10 mouse cellular contexts compared by ENCODE assay signal in the genomic region with DNA sequence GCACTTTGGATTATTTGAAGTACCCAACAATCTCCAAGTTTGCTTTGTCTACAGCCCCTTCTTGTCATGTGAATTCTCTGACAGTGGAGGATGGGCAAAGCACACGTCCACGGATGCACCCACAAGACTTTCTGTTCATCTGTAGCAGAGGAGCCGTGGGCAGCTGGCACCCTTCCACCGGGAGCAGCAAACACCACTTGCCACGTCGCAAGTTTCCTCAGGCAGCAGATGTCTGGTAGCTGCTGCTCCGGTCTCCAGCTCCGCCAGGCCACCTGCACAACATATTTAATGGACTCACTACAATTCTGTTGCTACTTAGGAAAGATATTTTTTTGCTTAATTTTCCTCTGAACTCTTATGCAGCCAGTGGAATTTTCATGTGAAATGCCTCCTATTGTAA.
DNase-seq lines count a peak whose midpoint lies in the region; ATAC-seq lines count a peak whose summit lies in the region.
"Had no signal": no experiment of that assay in that cellular context is flagged by ENCODE, and none has a peak within 500 bp of the region (broad histone marks: within the 10 kb centered on the region; RNA-seq: fewer than 3 reads in every experiment).

No protein-coding gene starts in this region.

- WGBS in embryonic facial prominence, embryonic 14.5 days = 48% methylated on average over 8 of the region's 8 CpGs
- WGBS in embryonic facial prominence, embryonic 10.5 days = 82% methylated on average over 8 of the region's 8 CpGs
- WGBS in liver, embryonic 11.5 days = 72% methylated on average over 8 of the region's 8 CpGs

- H3K4me3 ChIP-seq in embryonic facial prominence, embryonic 14.5 days (ENCODE audit: low read depth, low read length) = no peak overlapping the region
- H3K4me3 ChIP-seq in embryonic facial prominence, embryonic 10.5 days = no peak overlapping the region
- H3K4me3 ChIP-seq in liver, embryonic 11.5 days (ENCODE audit: low read depth, low read length) = no peak overlapping the region
- H3K4me3 ChIP-seq: liver, embryonic 13.5 days had no signal

- peak; percentile 51 for DNase-seq in embryonic facial prominence, embryonic 14.5 days (ENCODE audit: low spot score)
- DNase-seq in embryonic facial prominence, embryonic 10.5 days (ENCODE audit: low spot score) = no peak
- peak; percentile 51 for DNase-seq in testis, postnatal 10 days (ENCODE audit: low spot score)
- DNase-seq in testis, postnatal 14 days (ENCODE audit: low spot score) = no peak
- DNase-seq in left cerebral cortex, adult 9 months (ENCODE audit: low spot score in 2 of 2) = peak; percentile 25 to 80
- DNase-seq in adrenal gland, postnatal 14 days = no peak
- DNase-seq in thymus, adult 18-20 months = no peak
- DNase-seq in liver, embryonic 11.5 days (ENCODE audit: low spot score) = no peak
- DNase-seq: liver, embryonic 13.5 days had no signal

- H3K36me3 ChIP-seq in embryonic facial prominence, embryonic 14.5 days (ENCODE audit: control insufficient read depth, insufficient read depth, low read length) = no peaks in the 10 kb centered on the region
- no peaks in the 10 kb centered on the region for H3K36me3 ChIP-seq in embryonic facial prominence, embryonic 10.5 days (replicated peaks)
- H3K36me3 ChIP-seq in liver, embryonic 11.5 days (ENCODE audit: control insufficient read depth, insufficient read depth, low read length) = no peaks in the 10 kb centered on the region
- H3K36me3 ChIP-seq: liver, embryonic 13.5 days had no signal

- no peak overlapping the region for H3K27ac ChIP-seq in embryonic facial prominence, embryonic 14.5 days (replicated peaks; ENCODE audit: low read depth, low read length)
- H3K27ac ChIP-seq in embryonic facial prominence, embryonic 10.5 days (replicated peaks) = no peak overlapping the region
- no peak overlapping the region for H3K27ac ChIP-seq in liver, embryonic 11.5 days (ENCODE audit: low read depth, low read length)
- H3K27ac ChIP-seq: liver, embryonic 13.5 days had no signal

- no peaks in the 10 kb centered on the region for H3K9me3 ChIP-seq in embryonic facial prominence, embryonic 14.5 days (ENCODE audit: control insufficient read depth, low read length)
- no peaks in the 10 kb centered on the region for H3K9me3 ChIP-seq in embryonic facial prominence, embryonic 10.5 days
- no peaks in the 10 kb centered on the region for H3K9me3 ChIP-seq in liver, embryonic 11.5 days (ENCODE audit: control insufficient read depth, low read length)
- H3K9me3 ChIP-seq: liver, embryonic 13.5 days had no signal

- no peak overlapping the region for H3K4me2 ChIP-seq in embryonic facial prominence, embryonic 14.5 days (ENCODE audit: low read depth, low read length)
- H3K4me2 ChIP-seq in liver, embryonic 11.5 days = no peak overlapping the region
- H3K4me2 ChIP-seq: liver, embryonic 13.5 days had no signal

- ATAC-seq in embryonic facial prominence, embryonic 14.5 days (ENCODE audit: low read depth) = no peak
- ATAC-seq in liver, embryonic 11.5 days (replicated peaks; ENCODE audit: low FRiP score) = no peak
- ATAC-seq: midbrain, embryonic 16.5 days had no signal

- H3K27me3 ChIP-seq in embryonic facial prominence, embryonic 14.5 days (replicated peaks; ENCODE audit: control insufficient read depth, insufficient read depth, low read length) = no peaks in the 10 kb centered on the region
- H3K27me3 ChIP-seq in embryonic facial prominence, embryonic 10.5 days (replicated peaks; ENCODE audit: low read depth, poor library complexity, severe bottlenecking) = no peaks in the 10 kb centered on the region
- no peaks in the 10 kb centered on the region for H3K27me3 ChIP-seq in liver, embryonic 11.5 days (replicated peaks; ENCODE audit: control insufficient read depth, insufficient read depth, low read length)
- H3K27me3 ChIP-seq: liver, embryonic 13.5 days had no signal

- H3K9ac ChIP-seq in embryonic facial prominence, embryonic 14.5 days (ENCODE audit: low read depth, low read length) = no peak overlapping the region
- H3K9ac ChIP-seq in liver, embryonic 11.5 days (ENCODE audit: low read depth, low read length) = no peak overlapping the region
- H3K9ac ChIP-seq: liver, embryonic 13.5 days had no signal

- H3K4me1 ChIP-seq in embryonic facial prominence, embryonic 14.5 days (ENCODE audit: control insufficient read depth, insufficient read depth, low read length) = no peaks in the 10 kb centered on the region
- no peaks in the 10 kb centered on the region for H3K4me1 ChIP-seq in embryonic facial prominence, embryonic 10.5 days
- no peaks in the 10 kb centered on the region for H3K4me1 ChIP-seq in liver, embryonic 11.5 days (replicated peaks; ENCODE audit: control insufficient read depth, insufficient read depth, low read length)
- H3K4me1 ChIP-seq: liver, embryonic 13.5 days had no signal

Comparison
In these comparisons a context has a peak if more than half of its experiments do, and no peak if none do; other contexts are left out.
1. DNase-seq: peak in embryonic facial prominence, embryonic 14.5 days (single experiment), testis, postnatal 10 days (single experiment) and left cerebral cortex, adult 9 months (2 of 2); none in embryonic facial prominence, embryonic 10.5 days (single experiment), testis, postnatal 14 days (single experiment), adrenal gland, postnatal 14 days (single experiment), thymus, adult 18-20 months (0 of 2) and liver, embryonic 11.5 days (single experiment).